Mouse (Mus musculus) liver, embryonic 16.5 days (tissue): ENCODE data around the gene Tmem222. TPM values are rescaled to one million over a fixed set of nuclear protein-coding genes. Genes with fewer than 3 reads are reported as not detected.

Experiments
- ATAC-seq: fragments of 200-750 bp; cut with Nextera tagmentation; 2 replicates; pipeline ENCODE4 v1.8.0; 2017; ENCODE audit warnings: low read depth, mild to moderate bottlenecking, moderate number of reproducible peaks, moderate library complexity
- H3K27ac ChIP-seq: fragments of 300-500 bp; sonication (generic); 2 replicates; pipeline ENCODE4 v1.5.1; 2014; ENCODE audit warnings: mild to moderate bottlenecking, low read length
- H3K27me3 ChIP-seq: fragments of 300-500 bp; sonication (generic); 2 replicates; pipeline ENCODE4 v1.6.1; 2014; ENCODE audit warnings: low read depth, low read length, mixed read lengths; ENCODE audit not compliant: control insufficient read depth, insufficient read depth
- H3K36me3 ChIP-seq: fragments of 300-500 bp; sonication (generic); 2 replicates; pipeline ENCODE4 v1.6.1; 2014; ENCODE audit warnings: mild to moderate bottlenecking; ENCODE audit not compliant: control insufficient read depth, insufficient read depth
- H3K4me1 ChIP-seq: fragments of 300-500 bp; sonication (generic); 2 replicates; pipeline ENCODE4 v1.6.1; 2014; ENCODE audit warnings: low read depth, low read length, mixed read lengths; ENCODE audit not compliant: control insufficient read depth
- H3K4me2 ChIP-seq: fragments of 300-500 bp; sonication (generic); 2 replicates; pipeline ENCODE4 v1.6.1; 2014; ENCODE audit warnings: low read depth, low read length, mixed read lengths
- H3K4me3 ChIP-seq: fragments of 300-500 bp; sonication (generic); 2 replicates; pipeline ENCODE4 v1.5.1; 2014; ENCODE audit warnings: low read depth, mild to moderate bottlenecking, low read length
- H3K9ac ChIP-seq: fragments of 300-500 bp; sonication (generic); 2 replicates; pipeline ENCODE4 v1.6.1; 2014; ENCODE audit warnings: low read depth, low read length
- H3K9me3 ChIP-seq: fragments of 300-500 bp; sonication (generic); replicated peaks from 2 replicates; pipeline ENCODE4 v1.6.1; 2016; ENCODE audit warnings: low read length; ENCODE audit not compliant: control insufficient read depth
- WGBS: fragments of 180-500 bp; shearing (Covaris S2); extraction: QIAGEN DNeasy Blood & Tissue Kit; methylation state at CpG from one replicate; pipeline ENCODE4 v1.1.7; 2014; ENCODE audit not compliant: insufficient replicate concordance; 5-methylcytosine and 5-hydroxymethylcytosine counted together
- polyA plus RNA-seq: library from polyadenylated mRNA; unstranded; fragments of >200 nt; fragmentation: Nextera tagmentation; extraction: Ambion mirVana; gene quantifications from 2 replicates; pipeline ENCODE4 v1.2.1, GENCODE M21; 2015

The Tmem222 gene
- 32.7 and 34.9 TPM in 2 replicates for polyA plus RNA-seq

- H3K36me3 ChIP-seq = no peaks in the 10 kb centered on the region; the same call in 1 of the 2 replicates
- WGBS = under 1% methylated on average over 66 of the region's 73 CpGs
- peak within 1 kb of the TSS; percentile 93 for H3K4me3 ChIP-seq
- ATAC-seq = peak; percentile 95
- H3K4me2 ChIP-seq = peak within 1 kb of the TSS; percentile 73
- peak within 1 kb of the TSS; percentile 92 for H3K27ac ChIP-seq
- no peaks in the 10 kb centered on the region for H3K27me3 ChIP-seq
- peaks cover 28% of the 10 kb centered on the region for H3K4me1 ChIP-seq
- H3K9me3 ChIP-seq = no peaks in the 10 kb centered on the region
- H3K9ac ChIP-seq = peak within 1 kb of the TSS; percentile 90
These were observed at the start of gene Tmem222 for GRCm38 (mm10) chr4:133277104-133278026. Tmem222 (minus strand) TSS chr4:133277792.

- WGBS = 77% methylated on average over 3 of the region's 3 CpGs
These were observed 42.1 kb upstream of the Tmem222 start for GRCm38 (mm10) chr4:133319667-133320066.

GRCm38 (mm10) chr4:133315991-133316390 lies 38.4 kb upstream of the Tmem222 start:
- Histone ChIP-seq H3K27ac (no peak overlapping the region), H3K4me2 (no peak overlapping the region), H3K4me1 (peaks cover 3% of the 10 kb centered on the region; the same call in 1 of the 2 replicates), H3K4me3 (no peak overlapping the region), H3K9me3 (no peaks in the 10 kb centered on the region), H3K36me3 (no peaks in the 10 kb centered on the region), H3K9ac (no peak overlapping the region), H3K27me3 (no peaks in the 10 kb centered on the region)
- 79% methylated on average over 5 of the region's 5 CpGs for WGBS
- ATAC-seq = no peak

More at GRCm38 (mm10) chr4:133319667-133320066, 42.1 kb upstream of the Tmem222 start:
- no peaks in the 10 kb centered on the region for H3K27me3 ChIP-seq
- no peak for ATAC-seq
- H3K36me3 ChIP-seq = no peaks in the 10 kb centered on the region
- no peaks in the 10 kb centered on the region for H3K9me3 ChIP-seq
- no peak overlapping the region for H3K27ac ChIP-seq
- peaks cover 3% of the 10 kb centered on the region; the same call in 1 of the 2 replicates for H3K4me1 ChIP-seq
- no peak overlapping the region for H3K4me3 ChIP-seq
- H3K9ac ChIP-seq = no peak overlapping the region
- no peak overlapping the region for H3K4me2 ChIP-seq

- 71% methylated on average over 8 of the region's 8 CpGs for WGBS
- H3K4me3 ChIP-seq = no peak overlapping the region
- no peaks in the 10 kb centered on the region for H3K36me3 ChIP-seq
- H3K27me3 ChIP-seq = no peaks in the 10 kb centered on the region
- H3K9ac ChIP-seq = no peak overlapping the region
- H3K27ac ChIP-seq = no peak overlapping the region
- H3K4me1 ChIP-seq = peaks cover 3% of the 10 kb centered on the region; the same call in 1 of the 2 replicates
- H3K4me2 ChIP-seq = no peak overlapping the region
- no peaks in the 10 kb centered on the region for H3K9me3 ChIP-seq
- 0 out of 2 replicates have a peak, but pooled peaks have one; percentile 37 for ATAC-seq
These were observed 37.3 kb upstream of the Tmem222 start for GRCm38 (mm10) chr4:133314896-133315295.

GRCm38 (mm10) chr4:133309948-133310347 lies 32.4 kb upstream of the Tmem222 start:
- no peak overlapping the region for H3K4me2 ChIP-seq
- no peak for ATAC-seq
- no peaks in the 10 kb centered on the region for H3K27me3 ChIP-seq
- WGBS = 0% methylated on average over 3 of the region's 3 CpGs
- no peak overlapping the region for H3K4me3 ChIP-seq
- peaks cover 3% of the 10 kb centered on the region; the same call in 1 of the 2 replicates for H3K4me1 ChIP-seq
- no peaks in the 10 kb centered on the region for H3K36me3 ChIP-seq
- no peak overlapping the region for H3K27ac ChIP-seq
- H3K9ac ChIP-seq = no peak overlapping the region
- no peaks in the 10 kb centered on the region for H3K9me3 ChIP-seq

- H3K4me3 ChIP-seq = no peak overlapping the region
- H3K36me3 ChIP-seq = no peaks in the 10 kb centered on the region
- H3K27ac ChIP-seq = no peak overlapping the region
- 38% methylated on average over 3 of the region's 3 CpGs for WGBS
- H3K9me3 ChIP-seq = no peaks in the 10 kb centered on the region
- H3K4me2 ChIP-seq = no peak overlapping the region
- no peak overlapping the region for H3K9ac ChIP-seq
- no peak for ATAC-seq
- no peaks in the 10 kb centered on the region for H3K27me3 ChIP-seq
- H3K4me1 ChIP-seq = no peaks in the 10 kb centered on the region
These were observed 29.7 kb upstream of the Tmem222 start for GRCm38 (mm10) chr4:133307331-133307730.

DNA sequence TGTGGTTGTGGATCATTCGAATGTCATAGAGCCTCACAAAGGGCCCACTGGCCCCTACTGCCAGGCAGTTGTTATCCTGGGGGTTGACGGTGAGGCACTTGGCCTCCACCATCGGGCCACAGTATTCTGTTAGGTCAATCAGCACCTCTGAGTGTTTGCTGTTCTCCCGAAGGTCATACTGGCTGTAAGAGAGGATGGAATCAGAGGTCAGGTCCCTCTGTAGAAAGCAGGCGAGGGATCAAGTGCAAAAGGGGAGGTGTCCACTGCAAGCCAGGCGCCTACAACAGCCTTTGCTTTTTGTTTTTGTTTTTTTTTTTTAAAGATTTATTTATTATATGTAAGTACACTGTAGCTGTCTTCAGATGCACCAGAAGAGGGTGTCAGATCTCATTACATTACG lies 28.2 kb upstream of the Tmem222 start:
- no peaks in the 10 kb centered on the region for H3K9me3 ChIP-seq
- WGBS = 68% methylated on average over 7 of the region's 7 CpGs
- peak; percentile 21; the same call in 1 of the 2 replicates for ATAC-seq
- H3K36me3 ChIP-seq = peaks cover 8% of the 10 kb centered on the region
- no peak overlapping the region for H3K27ac ChIP-seq
- no peak overlapping the region for H3K4me2 ChIP-seq
- no peak overlapping the region for H3K4me3 ChIP-seq
- H3K9ac ChIP-seq = no peak overlapping the region
- H3K27me3 ChIP-seq = no peaks in the 10 kb centered on the region
- no peaks in the 10 kb centered on the region for H3K4me1 ChIP-seq

DNA sequence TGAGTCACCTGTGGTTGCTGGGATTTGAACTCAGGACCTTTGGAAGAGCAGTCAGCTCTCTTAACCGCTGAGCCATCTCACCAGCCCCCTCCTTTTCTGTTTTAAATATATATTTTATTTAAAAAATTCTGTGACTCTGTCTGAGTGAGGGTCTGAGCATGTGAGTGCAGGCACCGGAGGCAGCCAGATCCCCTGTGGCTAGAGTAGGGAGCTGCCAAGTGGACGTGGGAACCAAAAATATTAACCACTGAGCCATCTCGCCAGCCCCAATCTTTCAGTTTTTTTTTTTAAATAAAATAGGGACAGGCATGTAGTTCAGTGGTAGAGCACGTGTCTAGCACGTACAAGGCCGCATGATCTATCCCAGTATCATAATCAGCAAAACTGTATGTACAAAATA lies 27.2 kb upstream of the Tmem222 start:
- Histone ChIP-seq H3K27ac (no peak overlapping the region), H3K4me2 (no peak overlapping the region), H3K9me3 (no peaks in the 10 kb centered on the region), H3K27me3 (no peaks in the 10 kb centered on the region), H3K4me3 (no peak overlapping the region), H3K9ac (no peak overlapping the region), H3K36me3 (peaks cover 15% of the 10 kb centered on the region), H3K4me1 (no peaks in the 10 kb centered on the region)
- no peak for ATAC-seq
- WGBS = 86% methylated on average over 7 of the region's 7 CpGs

DNA sequence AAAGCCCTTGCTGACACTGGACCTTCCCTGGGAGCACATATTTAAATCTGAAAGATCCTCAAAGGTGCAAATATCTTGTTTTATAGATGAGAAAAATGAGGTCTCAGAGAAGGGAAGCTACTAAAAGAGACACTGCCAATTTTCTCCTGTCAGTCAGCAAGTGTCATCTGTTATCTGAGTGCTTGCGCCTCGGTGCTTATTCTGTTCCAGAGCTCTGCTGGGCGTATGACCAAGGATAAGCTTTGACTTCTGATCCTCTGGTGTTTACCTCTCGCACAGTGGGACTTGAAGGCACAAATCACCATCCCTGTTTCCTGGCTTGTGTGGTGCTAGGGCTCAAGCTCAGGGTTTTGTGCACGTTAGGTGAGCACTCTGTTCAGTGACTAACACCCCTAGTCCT lies 25.1 kb upstream of the Tmem222 start:
- Histone ChIP-seq H3K9me3 (no peaks in the 10 kb centered on the region), H3K4me2 (no peak overlapping the region), H3K4me3 (no peak overlapping the region), H3K9ac (no peak overlapping the region), H3K36me3 (peaks cover 15% of the 10 kb centered on the region), H3K4me1 (no peaks in the 10 kb centered on the region), H3K27ac (no peak overlapping the region), H3K27me3 (no peaks in the 10 kb centered on the region)
- WGBS = 54% methylated on average over 5 of the region's 5 CpGs
- ATAC-seq = no peak
